Mouse (Mus musculus) ES-CJ7 (cell line): ENCODE measurements around the gene Phldb2.

Experiments
- DNase-seq: peaks from one replicate; pipeline ENCODE4 v3.0.0; 2011; ENCODE audit warnings: low read depth, low spot score

The Phldb2 gene

GRCm38 (mm10) chr16:45736724-45737123 is 216.7 kb downstream of the Phldb2 start:
- no peak for DNase-seq

GRCm38 (mm10) chr16:45729163-45729562 is 224.2 kb downstream of the Phldb2 start:
- no peak for DNase-seq

GRCm38 (mm10) chr16:45724742-45725102 is 228.7 kb downstream of the Phldb2 start:
- peak; percentile 69 for DNase-seq

- no peak for DNase-seq
These were observed 229.2 kb downstream of the Phldb2 start, which contains the start of gene Tagln3 for GRCm38 (mm10) chr16:45724061-45724741. Tagln3 (minus strand) TSS chr16:45724608.

GRCm38 (mm10) chr16:45723172-45723901 is 230.1 kb downstream of the Phldb2 start:
- no peak for DNase-seq

GRCm38 (mm10) chr16:45722460-45722951 is 230.9 kb downstream of the Phldb2 start:
- no peak for DNase-seq

- DNase-seq, result no peak
These were observed 233.3 kb downstream of the Phldb2 start for GRCm38 (mm10) chr16:45720022-45720630.

GRCm38 (mm10) chr16:45718296-45718695 is 235.1 kb downstream of the Phldb2 start:
- no peak for DNase-seq

- DNase-seq, result no peak
These were observed 238.8 kb downstream of the Phldb2 start for GRCm38 (mm10) chr16:45714489-45715150.

GRCm38 (mm10) chr16:45713878-45714277 is 239.5 kb downstream of the Phldb2 start:
- DNase-seq, result no peak

GRCm38 (mm10) chr16:45713261-45713660 is 240.1 kb downstream of the Phldb2 start:
- DNase-seq, result no peak

- peak; percentile 54 for DNase-seq
These were observed 242.1 kb downstream of the Phldb2 start for GRCm38 (mm10) chr16:45711263-45711662.

- no peak for DNase-seq
These were observed 254.1 kb downstream of the Phldb2 start for GRCm38 (mm10) chr16:45699301-45699700.

GRCm38 (mm10) chr16:45697996-45698395 is 255.4 kb downstream of the Phldb2 start:
- no peak for DNase-seq
